Mouse (Mus musculus) gastrocnemius, postnatal 14 days (tissue): ENCODE data around the gene Vldlr. TPM values are rescaled to one million over a fixed set of nuclear protein-coding genes. Genes with fewer than 3 reads are reported as not detected.
A peak's percentile ranks its signal among the peaks of the same experiment; 100 is the strongest.

Experiments
- DNase-seq: peaks from one replicate; pipeline ENCODE4 v3.0.0; 2021; ENCODE audit warnings: mixed read lengths
- intact Hi-C: fragments of 180-260 bp; cut with DNase I; formaldehyde crosslinking; loops from one replicate; pipeline ENCODE4 v1.15.1; 2025; ENCODE audit warnings: low total_unique reads
- total RNA-seq, 2 experiments: library from RNA; stranded (reverse); gene quantifications; 2 replicates each; pipeline ENCODE4 v1.2.3; 2021

Gene Vldlr
- total RNA-seq, 2 experiments from 2014 or later = 42.4 to 53.8 TPM

DNA sequence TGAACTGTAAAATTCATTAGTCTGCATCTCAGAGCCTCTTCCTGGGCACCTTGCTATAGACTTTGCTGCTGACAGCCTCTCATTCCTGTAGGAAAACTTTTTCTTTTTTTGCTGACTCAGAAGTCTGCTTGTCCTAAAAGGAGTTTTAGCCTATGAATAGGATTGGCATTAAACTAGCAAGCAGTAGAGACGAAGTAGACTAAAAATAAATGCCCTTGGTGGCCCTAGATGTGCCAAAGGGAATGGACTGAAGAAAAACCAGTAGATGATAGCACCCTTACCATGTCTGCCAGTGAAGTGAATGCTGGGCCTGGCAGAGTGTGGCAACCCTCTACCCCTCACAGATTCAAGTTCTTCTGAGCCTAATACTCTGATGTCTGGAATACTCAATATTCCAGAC is 8.1 kb downstream of the Vldlr start:
- no peak for DNase-seq
- intact Hi-C loops = no loop called here

DNA sequence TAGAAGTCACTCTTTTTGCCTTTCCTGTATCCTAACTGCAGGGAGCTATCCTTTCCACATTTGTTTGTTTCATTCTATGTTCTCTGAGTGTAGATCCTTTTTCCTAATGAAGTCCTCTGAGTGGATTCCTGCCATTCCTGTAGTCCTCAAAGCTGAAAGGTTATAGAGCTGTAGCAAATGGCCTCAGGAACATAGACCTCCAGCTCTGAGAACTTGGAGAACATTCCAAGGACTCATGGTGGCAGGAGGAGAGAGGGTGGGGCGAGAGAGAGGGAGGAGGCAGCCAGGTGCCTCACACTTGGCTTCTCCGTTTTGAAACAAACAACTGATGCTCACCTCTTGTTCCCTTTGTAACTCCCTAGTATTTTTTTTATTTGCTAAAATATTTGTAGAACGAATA is 10.3 kb downstream of the Vldlr start:
- intact Hi-C loops = no loop called here

DNA sequence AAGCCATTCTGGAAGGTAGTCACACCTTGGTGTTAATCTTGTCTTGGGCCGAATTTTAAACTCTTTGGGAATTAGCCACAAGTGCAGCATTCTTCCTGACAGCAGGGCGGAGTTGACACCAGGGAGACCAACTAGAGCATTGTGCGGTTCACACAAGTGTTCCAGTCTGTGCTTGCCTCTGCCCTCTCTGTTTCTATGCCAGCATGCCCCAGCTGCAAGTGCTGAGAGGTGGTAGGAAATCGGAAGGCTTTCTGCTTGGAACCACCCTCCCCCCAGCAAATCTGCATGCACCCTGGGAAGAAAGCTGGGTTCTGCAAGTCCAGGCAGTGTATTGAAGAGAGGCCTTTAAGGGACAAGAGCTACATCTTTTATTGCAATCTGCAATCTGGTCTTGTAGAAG is 10.8 kb downstream of the Vldlr start:
- intact Hi-C loops = no loop called here
- DNase-seq = no peak

More for the DNA sequence above, 10.3 kb downstream of the Vldlr start:
- no peak for DNase-seq

DNA sequence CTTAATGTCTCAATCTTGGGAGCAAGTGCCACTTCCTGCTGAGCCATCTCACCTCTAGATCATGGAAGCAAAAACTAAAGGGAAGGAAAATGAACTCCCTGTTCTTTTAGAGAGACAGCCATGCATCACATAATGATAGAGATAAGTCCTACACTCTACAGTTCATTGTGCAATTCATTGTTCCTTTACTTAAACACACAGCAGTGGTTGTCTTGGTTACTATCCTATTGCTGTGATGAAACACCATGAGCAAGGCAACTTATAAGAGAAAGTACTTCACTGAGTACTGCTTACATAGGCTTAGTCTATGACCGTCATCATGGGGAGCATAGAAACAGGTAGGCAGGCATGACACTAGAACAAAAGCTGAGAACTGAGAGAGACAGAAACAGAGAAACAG is 12.0 kb downstream of the Vldlr start:
- intact Hi-C loops = no loop called here
- DNase-seq = no peak

DNA sequence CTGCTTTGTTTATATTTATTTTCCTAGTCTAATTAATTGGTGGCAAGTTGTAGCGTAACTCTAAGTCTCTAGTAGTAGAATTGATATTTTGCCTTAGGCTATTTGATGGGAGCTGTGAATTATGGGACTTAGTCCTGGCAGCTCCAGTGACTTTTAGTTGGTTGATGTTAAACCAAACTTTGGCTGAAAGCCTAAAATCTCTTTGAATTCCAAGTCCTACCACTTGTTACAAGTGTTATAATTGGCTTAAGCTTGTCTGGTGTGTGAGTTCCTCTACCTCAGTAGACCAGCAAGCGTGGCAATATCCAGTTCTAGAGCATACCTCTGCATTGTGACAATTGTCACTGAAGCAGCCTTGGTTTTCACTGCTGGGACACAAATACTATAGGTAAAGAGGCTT is 17.1 kb downstream of the Vldlr start:
- DNase-seq = no peak
- intact Hi-C loops = no loop called here

DNA sequence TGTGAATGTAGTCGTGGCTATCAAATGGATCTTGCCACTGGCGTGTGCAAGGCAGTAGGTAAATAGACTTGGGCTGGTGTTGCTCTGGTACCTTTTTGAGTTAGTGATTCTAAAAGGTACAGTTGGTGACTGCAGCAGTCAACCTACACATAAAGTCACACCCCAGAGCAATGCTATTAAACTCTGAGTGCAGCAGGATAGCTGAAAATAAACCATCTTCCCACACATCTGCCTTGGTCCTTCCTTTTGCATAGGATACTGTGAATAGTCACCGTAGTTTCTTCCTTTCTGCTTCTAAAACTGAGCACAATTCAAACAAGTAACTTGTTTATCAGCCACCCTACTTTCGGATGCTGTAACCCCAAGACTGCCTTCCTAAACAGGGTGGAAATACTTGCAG is 23.6 kb downstream of the Vldlr start:
- no peak for DNase-seq
- intact Hi-C loops = no loop called here

DNA sequence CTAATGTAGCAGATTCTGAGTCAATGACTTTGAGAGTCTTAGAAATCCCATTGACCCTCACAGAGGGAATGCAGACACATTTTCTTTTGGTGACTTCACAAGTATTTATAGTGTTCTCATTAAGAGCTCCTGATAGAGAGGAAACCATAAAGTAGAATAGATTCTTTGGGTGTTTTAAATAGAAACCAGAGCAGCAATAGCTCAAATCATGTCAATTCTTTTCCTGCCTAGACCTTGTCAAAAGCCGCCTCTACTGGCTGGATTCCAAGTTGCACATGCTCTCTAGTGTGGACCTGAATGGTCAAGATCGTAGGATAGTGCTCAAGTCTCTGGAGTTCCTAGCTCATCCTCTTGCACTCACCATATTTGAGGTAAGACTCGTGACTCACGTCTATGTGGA is 27.2 kb downstream of the Vldlr start:
- intact Hi-C loops = no loop called here
- no peak for DNase-seq

DNA sequence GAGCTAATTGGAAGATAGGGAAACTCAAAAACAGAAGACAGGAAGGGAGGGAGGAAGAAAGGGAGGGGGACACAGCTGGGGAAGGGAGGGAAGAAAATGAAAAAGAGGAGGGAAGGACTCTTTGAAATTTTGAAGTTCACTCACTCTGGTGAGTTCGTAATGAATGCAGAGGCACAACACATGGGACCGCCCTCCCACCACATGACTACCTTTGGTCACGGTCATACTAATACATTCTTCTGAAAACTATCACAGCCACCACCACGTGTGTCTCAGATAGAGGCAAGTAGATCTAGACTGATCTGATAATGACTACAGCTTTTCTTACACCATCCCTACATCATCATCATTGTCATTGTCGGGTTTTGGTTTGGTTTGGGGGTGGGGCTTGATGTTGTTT is 38.5 kb downstream of the Vldlr start:
- intact Hi-C loops = no loop called here
- DNase-seq = no peak

DNA sequence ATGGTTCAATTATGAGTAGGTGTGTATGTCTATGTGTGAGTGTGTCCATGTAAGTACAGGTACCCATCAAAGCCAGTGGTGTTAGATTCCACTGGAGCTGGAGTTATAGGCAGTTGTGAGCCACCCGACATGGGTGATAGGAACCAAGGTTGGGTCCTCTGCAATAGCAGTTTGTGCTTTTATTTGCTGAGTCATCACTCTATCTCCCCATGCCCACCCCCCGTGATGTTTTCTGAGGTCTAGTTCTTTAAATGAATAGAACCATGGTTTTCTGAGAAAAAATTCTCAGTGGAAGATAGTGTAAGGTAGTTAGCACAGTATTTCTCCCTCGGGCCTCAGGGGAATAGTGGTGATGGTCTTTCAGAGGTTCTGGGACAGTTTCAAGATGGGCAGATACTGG is 39.4 kb downstream of the Vldlr start:
- DNase-seq = no peak
- intact Hi-C loops = no loop called here

DNA sequence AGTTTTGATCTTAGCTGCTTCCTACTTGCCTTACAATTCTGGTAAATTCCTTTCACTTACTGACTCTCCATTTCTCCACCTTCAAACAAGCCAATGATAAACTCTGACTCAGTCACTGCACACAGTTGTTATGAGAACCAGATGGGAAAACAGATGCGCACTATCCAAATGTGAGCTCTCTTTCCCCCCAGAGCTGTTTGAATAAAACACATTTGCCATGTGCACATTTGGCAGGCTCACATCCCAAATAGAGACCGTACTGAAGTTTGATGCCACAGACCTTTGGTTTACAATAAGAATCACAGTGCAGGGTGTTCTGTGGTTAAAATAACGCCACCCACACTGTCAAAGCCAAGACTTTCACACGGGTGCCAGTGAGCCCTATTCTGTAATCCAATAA is 43.8 kb downstream of the Vldlr start:
- peak; percentile 10 for DNase-seq
- intact Hi-C loops = no loop called here

DNA sequence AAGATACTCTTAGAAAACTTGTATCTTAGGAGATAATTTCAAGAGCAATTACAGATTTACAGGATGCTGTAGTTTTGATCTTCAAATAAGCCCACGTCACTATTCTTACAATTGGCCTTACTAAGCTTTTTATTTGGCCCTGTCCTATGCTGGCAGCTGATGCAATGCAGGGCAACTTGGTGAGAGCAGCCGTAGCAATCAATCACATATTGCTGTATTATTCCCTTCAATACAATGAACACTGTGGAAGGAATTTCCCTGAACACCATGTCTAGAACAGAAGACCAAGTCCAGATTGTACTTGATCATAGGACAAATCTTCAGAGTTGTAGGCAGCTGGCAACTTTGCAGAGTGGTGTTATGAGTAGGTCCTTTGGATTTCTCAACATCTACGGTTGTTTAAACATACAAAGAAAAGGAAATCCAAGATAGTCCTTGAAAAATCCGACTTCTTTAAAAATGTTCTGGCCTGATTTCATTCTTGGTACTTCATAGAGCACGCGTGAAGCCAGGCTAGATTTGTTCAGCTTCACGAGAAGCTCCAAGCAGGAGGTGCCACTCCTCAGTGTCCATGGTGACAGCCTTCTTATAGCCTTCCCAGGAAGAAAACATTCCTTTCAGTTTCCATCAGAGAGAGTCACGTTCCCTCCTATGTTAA is 44.5 kb downstream of the Vldlr start:
- intact Hi-C loops = no loop called here

DNA sequence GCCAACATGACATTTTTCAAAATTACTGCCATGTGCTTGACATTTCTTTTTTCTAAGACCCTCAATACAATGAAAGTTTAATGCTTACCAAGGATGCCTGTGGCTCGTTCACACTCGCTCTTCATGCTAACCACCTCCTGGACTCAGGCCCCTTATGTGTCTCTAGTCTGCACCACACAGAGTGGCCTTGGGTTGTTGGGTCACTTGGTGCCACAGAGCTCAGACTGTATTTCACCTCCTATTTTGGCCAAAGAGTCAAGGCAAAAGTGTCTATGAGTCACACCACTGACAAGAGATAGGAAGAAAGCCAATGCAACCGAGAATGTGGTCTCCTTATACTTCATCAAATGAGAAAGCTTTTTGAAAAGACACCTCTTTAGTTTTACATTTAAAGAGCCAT is 45.9 kb downstream of the Vldlr start:
- intact Hi-C loops = no loop called here
- no peak for DNase-seq

More for the DNA sequence above, 44.5 kb downstream of the Vldlr start:
- no peak for DNase-seq

DNA sequence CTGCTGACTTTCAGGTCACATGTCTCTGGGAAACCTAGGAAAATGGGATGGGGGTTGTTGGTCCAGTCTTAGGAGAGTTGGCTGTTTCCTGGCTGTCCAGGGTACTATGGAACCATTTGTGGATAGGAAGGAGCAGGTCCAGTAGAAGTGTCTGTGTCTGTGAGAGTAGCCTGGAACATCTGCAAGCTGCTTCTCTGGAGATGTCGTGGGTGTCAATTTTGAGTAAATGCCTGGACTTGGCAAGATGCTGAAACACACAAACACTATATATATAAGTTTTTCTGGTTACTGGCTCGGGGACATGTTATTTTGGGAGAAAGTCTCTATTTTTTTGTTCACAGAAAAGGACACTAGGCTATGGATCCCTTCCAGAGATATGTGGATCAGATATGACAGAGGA is 57.1 kb downstream of the Vldlr start:
- intact Hi-C loops = no loop called here
- no peak for DNase-seq

DNA sequence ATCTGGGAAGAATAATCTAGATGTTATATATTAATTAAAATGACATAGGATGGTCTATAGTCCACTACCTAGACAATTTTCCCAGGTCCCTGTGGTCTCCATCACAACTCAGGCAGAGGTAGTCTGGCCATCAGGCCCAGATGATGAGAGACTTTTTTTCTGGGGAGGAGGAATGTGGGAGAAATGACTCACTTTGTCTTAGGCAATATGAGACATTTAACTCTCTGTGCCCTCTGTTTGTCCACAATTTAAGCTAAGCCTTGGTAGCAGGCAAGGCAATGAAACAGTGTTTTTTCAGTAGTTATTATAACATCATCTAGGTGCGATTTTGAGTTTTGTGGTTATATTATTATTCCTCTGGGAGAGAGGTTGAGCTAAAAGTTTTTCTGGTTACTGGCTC is 58.1 kb downstream of the Vldlr start:
- intact Hi-C loops = no loop called here
- no peak for DNase-seq

DNA sequence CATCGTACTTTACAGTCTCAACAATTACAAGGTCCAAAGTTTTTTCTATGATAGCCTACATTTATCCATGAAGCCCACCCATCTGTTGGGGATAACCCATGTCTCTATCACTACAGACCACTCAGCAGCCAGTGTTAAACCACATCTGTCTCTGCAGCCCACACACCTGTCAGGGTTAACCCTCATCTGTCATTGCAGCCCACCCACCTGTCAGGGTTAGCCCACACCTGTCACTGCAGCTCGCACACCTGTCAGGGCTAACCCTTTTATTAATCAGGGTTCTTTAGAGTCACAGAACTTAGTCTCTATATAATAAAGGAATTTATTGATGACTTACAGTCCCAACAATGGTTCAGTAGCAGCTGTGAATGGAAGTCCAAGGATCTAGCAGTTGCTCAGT is 62.9 kb downstream of the Vldlr start:
- intact Hi-C loops = no loop called here
- DNase-seq = no peak

Other genes starting within 250 kb of the Vldlr start
- under 1 TPM; 0.04 to 0.07 TPM for gene Kcnv2, start 106.1 kb downstream of the Vldlr start, total RNA-seq
- 10 to 100 TPM; 26.7 to 38.2 TPM for gene Pum3, start 213.3 kb downstream of the Vldlr start, total RNA-seq